Mouse (Mus musculus) frontal cortex, postnatal 10 days (tissue): ENCODE measurements at regions not wholly inside any gene's neighbourhood (a gene's known extent, or its start where the extent isn't known, plus 50 kb on each side); places are given as distances from the start of the nearest gene placed in this dataset.

Experiments used
- DNase-seq, 2 experiments: peaks; one replicate each; pipeline ENCODE4 v3.0.0; 2022; ENCODE audit warnings: low spot score in 2 of 2, mixed read lengths in 1 of 2

GRCm38 (mm10) chr1:71900106-71901074, 247.4 kb upstream of the Fn1 start:
- no peak for DNase-seq

- DNase-seq: no peak
These were observed 246.1 kb upstream of the Fn1 start for GRCm38 (mm10) chr1:71899128-71899527.

GRCm38 (mm10) chr1:71898198-71898597, 245.2 kb upstream of the Fn1 start:
- DNase-seq: peak in 1 of 2 experiments; percentile 12

- no peak for DNase-seq
These were observed 244.6 kb upstream of the Fn1 start for GRCm38 (mm10) chr1:71897464-71898051.

GRCm38 (mm10) chr1:71896141-71896725, 243.2 kb upstream of the Fn1 start:
- no peak for DNase-seq

GRCm38 (mm10) chr1:71893636-71894035, 240.6 kb upstream of the Fn1 start:
- no peak for DNase-seq

GRCm38 (mm10) chr1:71887809-71888208, 234.8 kb upstream of the Fn1 start:
- no peak for DNase-seq

- DNase-seq: no peak
These were observed 233.9 kb upstream of the Fn1 start for GRCm38 (mm10) chr1:71886903-71887302.

- no peak for DNase-seq
These were observed 233.2 kb upstream of the Fn1 start for GRCm38 (mm10) chr1:71886233-71886632.

GRCm38 (mm10) chr1:71881851-71882250, 228.9 kb upstream of the Fn1 start:
- DNase-seq: no peak

GRCm38 (mm10) chr1:71881191-71881590, 228.2 kb upstream of the Fn1 start:
- DNase-seq: no peak

GRCm38 (mm10) chr1:71880480-71880879, 227.5 kb upstream of the Fn1 start:
- DNase-seq: no peak

GRCm38 (mm10) chr1:71876712-71877401, 223.9 kb upstream of the Fn1 start:
- no peak for DNase-seq

- no peak for DNase-seq
These were observed 221.0 kb upstream of the Fn1 start for GRCm38 (mm10) chr1:71874037-71874436.

- DNase-seq: no peak
These were observed 212.7 kb upstream of the Fn1 start for GRCm38 (mm10) chr1:71865670-71866069.

- no peak for DNase-seq
These were observed 211.7 kb upstream of the Fn1 start for GRCm38 (mm10) chr1:71864749-71865148.

- no peak for DNase-seq
These were observed 200.2 kb upstream of the Fn1 start for GRCm38 (mm10) chr1:71853212-71853611.

- DNase-seq: no peak
These were observed 198.3 kb upstream of the Fn1 start for GRCm38 (mm10) chr1:71851268-71851667.

GRCm38 (mm10) chr1:71848656-71849055, 195.7 kb upstream of the Fn1 start:
- DNase-seq: no peak

GRCm38 (mm10) chr1:71844938-71845685, 192.1 kb upstream of the Fn1 start:
- peak; percentile 10 to 13 for DNase-seq

GRCm38 (mm10) chr1:71837764-71838163, 184.8 kb upstream of the Fn1 start:
- no peak for DNase-seq
